Mouse (Mus musculus) adrenal gland, postnatal 0 days (tissue): ENCODE measurements around the gene Scgb2b7. TPM values are rescaled to one million over a fixed set of nuclear protein-coding genes. Genes with fewer than 3 reads are reported as not detected.

ENCODE experiments used
- polyA plus RNA-seq: library from polyadenylated mRNA; unstranded; fragments of >200 nt; fragmentation: Nextera tagmentation; extraction: Ambion mirVana; gene quantifications from 2 replicates; pipeline ENCODE4 v1.2.1, GENCODE M21; 2015

The Scgb2b7 gene
- polyA plus RNA-seq = not detected in 2 replicates

DNA sequence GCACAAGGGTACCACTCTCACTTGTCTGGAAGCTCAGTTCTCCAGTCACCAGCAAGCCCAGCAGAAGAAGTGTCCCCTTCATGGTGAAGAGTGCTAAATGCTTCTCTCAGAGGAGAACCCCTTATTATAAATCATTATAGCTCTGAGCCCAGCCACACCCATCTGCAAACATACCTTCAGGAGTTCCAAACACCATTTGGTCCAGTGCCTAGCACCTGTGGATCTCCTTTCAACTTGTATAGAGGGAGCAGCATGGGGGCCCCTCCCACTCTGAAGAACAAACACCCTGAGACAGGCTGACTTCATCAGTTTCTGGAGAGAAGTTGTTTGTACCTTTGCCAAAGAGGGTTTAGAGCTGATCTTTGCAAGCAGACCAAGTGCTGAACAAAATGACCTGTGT, at the start of gene Scgb2b7:
Scgb2b7 (minus strand) TSS at position 101 of the 400 bp plus-strand sequence.

DNA sequence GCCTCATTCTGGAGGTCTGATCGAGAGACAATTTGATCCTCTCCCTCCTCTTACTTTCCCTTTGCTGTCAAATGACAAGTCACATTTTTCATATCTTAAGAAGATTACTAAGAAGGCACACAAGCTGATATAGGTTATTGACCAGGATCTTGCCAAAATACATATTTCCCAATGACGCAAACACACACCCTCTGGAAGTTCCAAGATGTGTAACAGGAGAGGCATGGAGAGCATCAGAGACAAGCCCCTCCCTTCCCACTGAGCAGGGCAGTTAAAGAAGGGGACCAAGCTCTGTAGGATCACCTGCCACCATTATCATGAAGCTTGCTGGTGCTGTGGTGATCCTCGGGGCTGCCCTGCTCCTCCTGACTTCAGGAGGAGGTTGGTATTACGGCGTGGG, 6.8 kb upstream of the Scgb2b7 start, which contains the start of gene Scgb1b7:
Scgb1b7 (plus strand) TSS at position 301 of the 400 bp plus-strand sequence.

Other genes starting within 250 kb of the Scgb2b7 start
- gene Scgb1b7, start 6.9 kb upstream of the Scgb2b7 start, polyA plus RNA-seq = not detected in 2 replicates